8 mouse cellular contexts compared by ENCODE assay signal in the genomic region with DNA sequence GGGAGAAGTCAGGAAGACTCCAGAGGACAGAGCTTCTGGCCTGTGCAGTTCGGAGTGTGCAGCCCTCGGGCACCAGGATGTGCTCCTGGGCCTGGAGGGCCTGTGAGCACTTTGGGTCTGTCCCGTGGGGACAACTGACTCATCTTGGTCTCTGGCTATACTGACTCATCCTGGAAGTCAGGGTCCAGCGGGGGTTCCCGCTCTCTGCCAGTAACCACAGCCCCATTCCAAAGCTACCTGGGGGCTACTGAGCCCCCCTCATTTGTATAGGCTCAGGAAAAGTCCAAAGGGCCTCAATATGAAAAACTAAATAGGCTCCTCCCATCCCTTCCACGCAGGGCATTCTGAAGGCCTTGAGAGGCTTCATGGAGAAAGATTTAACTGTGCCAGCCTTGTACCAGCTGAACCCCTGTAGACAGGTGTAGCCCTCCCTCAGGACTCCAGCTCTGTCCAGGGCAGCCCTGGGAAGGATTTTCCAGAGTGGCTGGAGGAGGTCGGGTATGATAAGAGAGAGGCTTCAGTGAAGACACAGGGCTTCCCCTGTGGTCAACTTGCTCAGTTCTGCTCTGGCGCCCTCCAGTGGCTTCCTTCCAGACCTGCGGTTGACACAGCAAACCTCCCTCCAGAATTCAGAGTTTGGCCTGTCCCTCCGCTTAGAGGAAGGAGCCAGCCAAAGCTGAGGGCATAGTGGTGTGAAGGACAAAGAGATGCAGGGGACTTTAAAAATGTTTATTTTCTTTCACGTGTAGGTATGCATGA. TPM values are rescaled to one million over a fixed set of nuclear protein-coding genes. Genes with fewer than 3 reads are reported as not detected.
DNase-seq lines count a peak whose midpoint lies in the region; ATAC-seq and TF ChIP-seq lines count a peak whose summit lies in the region.

No protein-coding gene starts in this region.

- no peak for ATAC-seq in G1E (ENCODE audit: extremely low read depth, insufficient number of reproducible peaks, low FRiP score, poor library complexity, severe bottlenecking)
- ATAC-seq in forebrain, embryonic 16.5 days: peak; percentile 38; the same call in 1 of the 2 replicates
- peak; percentile 94 to 95 for ATAC-seq in hematopoietic stem cell, adult 5-6 weeks (replicated peaks in 1 of 2; ENCODE audit: insufficient read depth in 1 of 2, low FRiP score in 2 of 2, low TSS enrichment in 1 of 2, low read depth in 1 of 2, poor library complexity in 2 of 2, severe bottlenecking in 2 of 2)

- H3K4me2 ChIP-seq in forebrain, embryonic 16.5 days (ENCODE audit: low read length): no peak overlapping the region

- no peaks in the 10 kb centered on the region for H3K36me3 ChIP-seq in G1E (replicated peaks)
- no peaks in the 10 kb centered on the region for H3K36me3 ChIP-seq in forebrain, embryonic 16.5 days (ENCODE audit: control insufficient read depth, insufficient read depth)
- H3K36me3 ChIP-seq in macrophage (ENCODE audit: inconsistent target): no peaks in the 10 kb centered on the region

- H3K9me3 ChIP-seq in G1E (replicated peaks): no peaks in the 10 kb centered on the region
- no peaks in the 10 kb centered on the region for H3K9me3 ChIP-seq in forebrain, embryonic 16.5 days (ENCODE audit: control insufficient read depth, low read length)

- H3K27ac ChIP-seq in forebrain, embryonic 16.5 days (ENCODE audit: low read length): no peak overlapping the region
- peak overlapping the region; percentile 24; the same call in 1 of the 2 replicates for H3K27ac ChIP-seq in macrophage

- DNase-seq in G1E (ENCODE audit: low spot score): peak; percentile 47
- DNase-seq in c-Kit-positive CD71-negative TER-119-negative erythroid progenitor cells, embryonic 14.5 days (ENCODE audit: low read depth): peak; percentile 65
- peak; percentile 83 to 94 for DNase-seq in layer of hippocampus, postnatal 25 days (ENCODE audit: extremely low spot score in 1 of 2, low spot score in 1 of 2)
- DNase-seq in right cerebral cortex, postnatal 25 days: peak; percentile 70
- DNase-seq in urinary bladder, postnatal 25 days (ENCODE audit: low spot score): peak; percentile 91

- H3K9ac ChIP-seq in forebrain, embryonic 16.5 days (replicated peaks; ENCODE audit: low read depth, low read length): no peak overlapping the region

- H3K4me3 ChIP-seq in G1E (ENCODE audit: low read depth, low read length): no peak overlapping the region
- H3K4me3 ChIP-seq in forebrain, embryonic 16.5 days (replicated peaks; ENCODE audit: low read length): no peak overlapping the region
- no peak overlapping the region for H3K4me3 ChIP-seq in macrophage (ENCODE audit: inconsistent target)

- WGBS in forebrain, embryonic 16.5 days: 45% methylated on average over 11 of the region's 11 CpGs
- WGBS in macrophage (ENCODE audit: missing documents): 38% methylated on average over 11 of the region's 11 CpGs

- 0 out of 2 replicates have a peak, but pooled peaks have one; percentile 23 for TF ChIP-seq CTCF in G1E (IDR thresholded peaks at IDR 0.05; ENCODE audit: low read depth, low read length)

- H3K4me1 ChIP-seq in G1E (ENCODE audit: insufficient read depth, low read depth, low read length): no peaks in the 10 kb centered on the region
- 0 out of 2 replicates have a peak, but pooled peaks cover 3% of the 10 kb centered on the region for H3K4me1 ChIP-seq in forebrain, embryonic 16.5 days (replicated peaks; ENCODE audit: control insufficient read depth, insufficient read depth, low read length)

- H3K27me3 ChIP-seq in G1E (ENCODE audit: insufficient read depth, low read length): peaks cover 2% of the 10 kb centered on the region; the same call in 1 of the 2 replicates
- H3K27me3 ChIP-seq in forebrain, embryonic 16.5 days (replicated peaks; ENCODE audit: control insufficient read depth, insufficient read depth, low read length): no peaks in the 10 kb centered on the region

- H3K79me2 ChIP-seq in macrophage (ENCODE audit: inconsistent target): no peaks in the 10 kb centered on the region

RNA-seq across cellular contexts. Expression of gene Lgals3bp, which starts 22.5 kb away (rescaled TPM):
- total RNA-seq in G1E (2014; fragmentation: Nextera tagmentation) (8.1 and 8.4 TPM in 2 replicates), G1E (2017) (24.5 and 25.7 TPM in 2 replicates)
- polyA plus RNA-seq in G1E (2012) (9.0 and 9.5 TPM in 2 replicates), macrophage (2018) (1,136 to 1,462 TPM (median 1,417 TPM) in 3 replicates)
- 2.7 and 2.8 TPM in 2 replicates for polyA plus RNA-seq in forebrain, embryonic 16.5 days (2015; fragmentation: Nextera tagmentation; extraction: Ambion mirVana)
- total RNA-seq in hematopoietic stem cell, adult 5-6 weeks (2017): 133 and 164 TPM in 2 replicates
- 10 to 100 TPM; 13.5 to 14.2 TPM for total RNA-seq in layer of hippocampus, postnatal 25 days (2021)
- 100 to 1,000 TPM; 127 to 562 (median 307) TPM for total RNA-seq in macrophage (2018; cell fraction: chromatin; rRNA removed)
- total RNA-seq in macrophage (2018; cell fraction: cytosol; rRNA removed): 1,000 to 10,000 TPM in 23 of 26 experiments, 100 to 1,000 TPM in 3; 854 to 2,702 (median 1,648) TPM
- total RNA-seq in macrophage (2018; cell fraction: nucleus; rRNA removed): 1,000 to 10,000 TPM in 15 of 26 experiments, 100 to 1,000 TPM in 11; 559 to 2,830 (median 1,334) TPM

RNA-seq across cellular contexts. Expression of gene Timp2, which starts 23.9 kb away (rescaled TPM):
- total RNA-seq in G1E (2014; fragmentation: Nextera tagmentation) (not detected in 2 replicates), G1E (2017) (0.06 TPM in 1 of 2 replicates, not detected in the other)
- polyA plus RNA-seq in G1E (2012) (not detected in 2 replicates), macrophage (2018) (330 to 662 TPM (median 385 TPM) in 3 replicates)
- 79.8 and 79.9 TPM in 2 replicates for polyA plus RNA-seq in forebrain, embryonic 16.5 days (2015; fragmentation: Nextera tagmentation; extraction: Ambion mirVana)
- 23.0 TPM in 2 replicates for total RNA-seq in hematopoietic stem cell, adult 5-6 weeks (2017)
- total RNA-seq in layer of hippocampus, postnatal 25 days (2021): 100 to 1,000 TPM; 183 to 222 TPM
- 100 to 1,000 TPM in 1 of 26 experiments, 10 to 100 TPM in 19, 1 to 10 TPM in 6; 7.1 to 110 (median 19.3) TPM for total RNA-seq in macrophage (2018; cell fraction: chromatin; rRNA removed)
- 100 to 1,000 TPM; 167 to 475 (median 292) TPM for total RNA-seq in macrophage (2018; cell fraction: cytosol; rRNA removed)
- total RNA-seq in macrophage (2018; cell fraction: nucleus; rRNA removed): 100 to 1,000 TPM in 21 of 26 experiments, 10 to 100 TPM in 5; 47.6 to 312 (median 149) TPM

RNA-seq across cellular contexts. Expression of gene Cep295nl, which starts 37.1 kb away (rescaled TPM):
- not detected in 2 replicates for total RNA-seq in G1E (2014; fragmentation: Nextera tagmentation)
- total RNA-seq in G1E (2017): 0.11 TPM in 1 of 2 replicates, not detected in the other
- polyA plus RNA-seq in G1E (2012): not detected in 2 replicates
- polyA plus RNA-seq in forebrain, embryonic 16.5 days (2015; fragmentation: Nextera tagmentation; extraction: Ambion mirVana): 0.14 and 0.35 TPM in 2 replicates
- 1.5 and 1.8 TPM in 2 replicates for total RNA-seq in hematopoietic stem cell, adult 5-6 weeks (2017)
- under 1 TPM; 0.57 to 0.99 TPM for total RNA-seq in layer of hippocampus, postnatal 25 days (2021)
- 100 to 1,000 TPM in 4 of 26 experiments, 10 to 100 TPM in 20, 1 to 10 TPM in 2; 3.8 to 122 (median 24.0) TPM for total RNA-seq in macrophage (2018; cell fraction: chromatin; rRNA removed)
- 1 to 10 TPM in 12 of 26 experiments, under 1 TPM in 14; 0.46 to 4.1 (median 0.82) TPM for total RNA-seq in macrophage (2018; cell fraction: cytosol; rRNA removed)
- 10 to 100 TPM in 16 of 26 experiments, 1 to 10 TPM in 9, under 1 TPM in 1; 0.83 to 49.9 (median 10.9) TPM for total RNA-seq in macrophage (2018; cell fraction: nucleus; rRNA removed)
- 0.68 to 2.2 TPM (median 0.90 TPM) in 3 replicates for polyA plus RNA-seq in macrophage (2018)

RNA-seq across cellular contexts. Expression of gene Cant1, which starts 39.5 kb away (rescaled TPM):
- total RNA-seq in G1E (2014; fragmentation: Nextera tagmentation) (16.4 and 16.5 TPM in 2 replicates), G1E (2017) (14.9 and 16.4 TPM in 2 replicates)
- polyA plus RNA-seq in G1E (2012) (47.2 and 64.3 TPM in 2 replicates), macrophage (2018) (40.2 to 59.3 TPM (median 42.1 TPM) in 3 replicates)
- polyA plus RNA-seq in forebrain, embryonic 16.5 days (2015; fragmentation: Nextera tagmentation; extraction: Ambion mirVana): 26.0 and 27.3 TPM in 2 replicates
- 19.4 and 22.5 TPM in 2 replicates for total RNA-seq in hematopoietic stem cell, adult 5-6 weeks (2017)
- total RNA-seq in layer of hippocampus, postnatal 25 days (2021): 10 to 100 TPM; 38.7 to 39.0 TPM
- 10 to 100 TPM; 14.6 to 66.9 (median 38.8) TPM for total RNA-seq in macrophage (2018; cell fraction: chromatin; rRNA removed)
- total RNA-seq in macrophage (2018; cell fraction: cytosol; rRNA removed): 10 to 100 TPM; 34.1 to 65.0 (median 51.3) TPM
- 100 to 1,000 TPM in 2 of 26 experiments, 10 to 100 TPM in 24; 28.3 to 108 (median 70.5) TPM for total RNA-seq in macrophage (2018; cell fraction: nucleus; rRNA removed)

RNA-seq across cellular contexts. Expression of gene C1qtnf1, which starts 48.6 kb away (rescaled TPM):
- total RNA-seq in G1E (2014; fragmentation: Nextera tagmentation): not detected in 2 replicates
- total RNA-seq in G1E (2017): 0.11 TPM in 1 of 2 replicates, not detected in the other
- polyA plus RNA-seq in G1E (2012): not detected in 2 replicates
- polyA plus RNA-seq in forebrain, embryonic 16.5 days (2015; fragmentation: Nextera tagmentation; extraction: Ambion mirVana): 3.2 and 3.3 TPM in 2 replicates
- total RNA-seq in hematopoietic stem cell, adult 5-6 weeks (2017): not detected in 2 replicates
- 1 to 10 TPM; 2.7 to 3.2 TPM for total RNA-seq in layer of hippocampus, postnatal 25 days (2021)
- total RNA-seq in macrophage (2018; cell fraction: chromatin; rRNA removed): 1 to 10 TPM in 1 of 26 experiments, under 1 TPM in 4, not detected in 21; 0.29 to 2.2 (median 0.38) TPM
- 1 to 10 TPM in 10 of 26 experiments, under 1 TPM in 16; 0.40 to 2.6 (median 0.70) TPM for total RNA-seq in macrophage (2018; cell fraction: cytosol; rRNA removed)
- 1 to 10 TPM in 12 of 26 experiments, under 1 TPM in 11, not detected in 3; 0.28 to 2.8 (median 1.1) TPM for total RNA-seq in macrophage (2018; cell fraction: nucleus; rRNA removed)
- 0.12 to 1.2 TPM (median 0.82 TPM) in 3 replicates for polyA plus RNA-seq in macrophage (2018)

Comparison
In these comparisons a context has a peak if more than half of its experiments do, and no peak if none do; other contexts are left out.
1. RNA of gene Timp2, which starts 23.9 kb away (total RNA-seq): 183 to 222 TPM in layer of hippocampus, postnatal 25 days and 23.0 TPM in hematopoietic stem cell, adult 5-6 weeks; 0.06 TPM in G1E; every median in the first group is over 10 times any median in the second.
2. Peak in every context shown above with its lines, with median percentiles within 50 percentile points of each other: DNase-seq.